Mouse (Mus musculus): ENCODE data around the gene Mrpl38.

Mrpl38 gene

GRCm38 (mm10) chr11:116111067-116111466, 27.6 kb downstream of the Mrpl38 start:
- no peak for DNase-seq (ENCODE audit: low spot score)

GRCm38 (mm10) chr11:116110540-116110939, 28.1 kb downstream of the Mrpl38 start:
- DNase-seq (ENCODE audit: low spot score): no peak

GRCm38 (mm10) chr11:116110131-116110530, 28.5 kb downstream of the Mrpl38 start:
- no peak for DNase-seq (ENCODE audit: low spot score)

GRCm38 (mm10) chr11:116109441-116110081, 29.1 kb downstream of the Mrpl38 start:
- DNase-seq (ENCODE audit: low spot score): no peak

- no peak for DNase-seq (ENCODE audit: low spot score)
Observed at GRCm38 (mm10) chr11:116108464-116109137, 30.1 kb downstream of the Mrpl38 start.

GRCm38 (mm10) chr11:116107777-116108285, 30.8 kb downstream of the Mrpl38 start:
- no peak for DNase-seq (ENCODE audit: low spot score)

GRCm38 (mm10) chr11:116106963-116107776, 31.5 kb downstream of the Mrpl38 start:
- no peak for DNase-seq (ENCODE audit: low spot score)

GRCm38 (mm10) chr11:116106154-116106962, 32.3 kb downstream of the Mrpl38 start:
- peak; percentile 56 for DNase-seq (ENCODE audit: low spot score)

- DNase-seq (ENCODE audit: low spot score): no peak
Observed at GRCm38 (mm10) chr11:116105065-116105464, 33.6 kb downstream of the Mrpl38 start.

- peak; percentile 71 for DNase-seq (ENCODE audit: low spot score)
Observed at GRCm38 (mm10) chr11:116104006-116104646, 34.5 kb downstream of the Mrpl38 start.

GRCm38 (mm10) chr11:116103572-116103971, 35.1 kb downstream of the Mrpl38 start:
- DNase-seq (ENCODE audit: low spot score): no peak

- DNase-seq (ENCODE audit: low spot score): no peak
Observed at GRCm38 (mm10) chr11:116102472-116102871, 36.2 kb downstream of the Mrpl38 start.

GRCm38 (mm10) chr11:116101931-116102381, 36.7 kb downstream of the Mrpl38 start:
- DNase-seq (ENCODE audit: low spot score): peak; percentile 44

GRCm38 (mm10) chr11:116100839-116101238, 37.8 kb downstream of the Mrpl38 start:
- no peak for DNase-seq (ENCODE audit: low spot score)

- DNase-seq (ENCODE audit: low spot score): no peak
Observed at GRCm38 (mm10) chr11:116100385-116100784, 38.3 kb downstream of the Mrpl38 start.

GRCm38 (mm10) chr11:116099462-116099861, 39.2 kb downstream of the Mrpl38 start:
- no peak for DNase-seq (ENCODE audit: low spot score)

GRCm38 (mm10) chr11:116098711-116099460, 39.8 kb downstream of the Mrpl38 start:
- no peak for DNase-seq (ENCODE audit: low spot score)

- DNase-seq (ENCODE audit: low spot score): peak; percentile 33
Observed at GRCm38 (mm10) chr11:116096213-116097108, 42.2 kb downstream of the Mrpl38 start.

GRCm38 (mm10) chr11:116095573-116095972, 43.1 kb downstream of the Mrpl38 start:
- no peak for DNase-seq (ENCODE audit: low spot score)

Measured in embryo, embryonic 10.5 days (tissue).